Mouse (Mus musculus): ENCODE measurements around the gene AB124611.

- TF ChIP-seq CTCF (IDR thresholded peaks at IDR 0.05; ENCODE audit: low read depth) (no peak), EP300 (IDR thresholded peaks at IDR 0.05; ENCODE audit: low read depth) (no peak)
Measured at GRCm38 (mm10) chr9:21564420-21564819, 38.4 kb downstream of the AB124611 start.
